Mouse (Mus musculus) gastrocnemius, postnatal 10 days (tissue): Measurements from ENCODE around the gene Kcnn4. TPM values are rescaled to one million over a fixed set of nuclear protein-coding genes. Genes with fewer than 3 reads are reported as not detected.
A peak's percentile ranks its signal among the peaks of the same experiment; 100 is the strongest.

Source experiments
- DNase-seq: peaks from one replicate; pipeline ENCODE4 v3.0.0; 2021; ENCODE audit warnings: mixed read lengths
- microRNA-seq, 2 experiments: library from miRNA; unstranded; fragments of <30 nt; microRNA quantifications; one replicate each; pipeline ENCODE4 v1.2.0; 2021
- total RNA-seq, 2 experiments: library from RNA; stranded (reverse); gene quantifications; 2 replicates each; pipeline ENCODE4 v1.2.3; 2021

Kcnn4 gene
- total RNA-seq, 2 experiments from 2014 or later: 0.14 to 1.8 TPM

GRCm38 (mm10) chr7:24425919-24426318 is 55.9 kb downstream of the Kcnn4 start:
- DNase-seq: no peak

GRCm38 (mm10) chr7:24427168-24427567 is 57.1 kb downstream of the Kcnn4 start:
- no peak for DNase-seq

- DNase-seq: no peak
Measured at GRCm38 (mm10) chr7:24428725-24429124, 58.7 kb downstream of the Kcnn4 start.

- DNase-seq: peak; percentile 39
Measured at GRCm38 (mm10) chr7:24429413-24430112, 59.5 kb downstream of the Kcnn4 start.

- DNase-seq: no peak
Measured at GRCm38 (mm10) chr7:24430551-24431345, 60.7 kb downstream of the Kcnn4 start.

- DNase-seq: no peak
Measured at GRCm38 (mm10) chr7:24431713-24432112, 61.6 kb downstream of the Kcnn4 start.

- no peak for DNase-seq
Measured at GRCm38 (mm10) chr7:24435305-24435704, 65.2 kb downstream of the Kcnn4 start.

Small RNAs within 50 kb of the gene (microRNA-seq; reads per million reads assigned to microRNA genes)
- gene Gm27592: 0 reads per million in 2 experiments

Other genes with a start within 250 kb of the Kcnn4 start
- gene Zfp235, start 236.1 kb upstream of the Kcnn4 start, total RNA-seq: 1 to 10 TPM; 5.1 to 7.5 TPM
- gene Zfp114, start 195.2 kb upstream of the Kcnn4 start, total RNA-seq: under 1 TPM; 0.26 to 0.81 TPM
- gene Zfp111, start 158.8 kb upstream of the Kcnn4 start, total RNA-seq: 1 to 10 TPM; 5.0 to 6.7 TPM
- gene Zfp109, start 132.7 kb upstream of the Kcnn4 start, total RNA-seq: 1 to 10 TPM; 1.6 to 2.4 TPM
- 1 to 10 TPM; 1.5 to 1.6 TPM for gene Zfp108, start 115.5 kb upstream of the Kcnn4 start, total RNA-seq
- gene Zfp93, start 99.8 kb upstream of the Kcnn4 start, total RNA-seq: 1 to 10 TPM; 2.9 to 4.2 TPM
- gene Zfp61, start 69.0 kb upstream of the Kcnn4 start, total RNA-seq: 1 to 10 TPM; 4.2 to 5.6 TPM
- gene Zfp94, start 53.6 kb upstream of the Kcnn4 start, total RNA-seq: 1 to 10 TPM; 2.1 to 4.0 TPM
- not detected for gene Tescl, start 36.3 kb upstream of the Kcnn4 start, total RNA-seq
- gene Lypd5, start 21.1 kb upstream of the Kcnn4 start, total RNA-seq: not detected
- gene Smg9, start 29.4 kb downstream of the Kcnn4 start, total RNA-seq: 10 to 100 TPM; 15.4 to 17.1 TPM
- under 1 TPM in 1 of 2 experiments, not detected in 1; 0.21 TPM for gene Irgc1, start 82.0 kb downstream of the Kcnn4 start, total RNA-seq
- 1 to 10 TPM; 2.0 to 3.0 TPM for gene Plaur, start 92.2 kb downstream of the Kcnn4 start, total RNA-seq
- gene Cadm4, start 111.8 kb downstream of the Kcnn4 start, total RNA-seq: 10 to 100 TPM; 14.7 to 17.4 TPM
- gene Zfp428, start 136.7 kb downstream of the Kcnn4 start, total RNA-seq: 10 to 100 TPM; 11.4 to 11.6 TPM
- gene AC161166.1, start 142.2 kb downstream of the Kcnn4 start, total RNA-seq: not detected
- 10 to 100 TPM; 12.8 to 15.3 TPM for gene Irgq, start 160.4 kb downstream of the Kcnn4 start, total RNA-seq
- not detected for gene Pinlyp, start 175.9 kb downstream of the Kcnn4 start, total RNA-seq
- 10 to 100 TPM; 22.5 to 26.3 TPM for gene Xrcc1, start 176.0 kb downstream of the Kcnn4 start, total RNA-seq
- gene Ethe1, start 217.3 kb downstream of the Kcnn4 start, total RNA-seq: 10 to 100 TPM in 1 of 2 experiments, 1 to 10 TPM in 1; 9.4 to 10.0 TPM
- gene Zfp575, start 217.4 kb downstream of the Kcnn4 start, total RNA-seq: under 1 TPM; 0.59 to 0.95 TPM
- under 1 TPM; 0.77 to 0.80 TPM for gene Phldb3, start 240.5 kb downstream of the Kcnn4 start, total RNA-seq